Mouse (Mus musculus): ENCODE results near the gene Nxf2.
"Not testable (repeated sequence)": the region's sequence is repeated elsewhere in the genome, so short reads cannot be mapped to it uniquely, and the experiment has no call there.

Gene Nxf2

GRCm38 (mm10) chrX:134964546-134964945, at the start of gene Nxf2:
Gene Nxf2, minus strand, starts transcription at chrX:134964754.
- no peak for DNase-seq (ENCODE audit: low spot score)

DNA sequence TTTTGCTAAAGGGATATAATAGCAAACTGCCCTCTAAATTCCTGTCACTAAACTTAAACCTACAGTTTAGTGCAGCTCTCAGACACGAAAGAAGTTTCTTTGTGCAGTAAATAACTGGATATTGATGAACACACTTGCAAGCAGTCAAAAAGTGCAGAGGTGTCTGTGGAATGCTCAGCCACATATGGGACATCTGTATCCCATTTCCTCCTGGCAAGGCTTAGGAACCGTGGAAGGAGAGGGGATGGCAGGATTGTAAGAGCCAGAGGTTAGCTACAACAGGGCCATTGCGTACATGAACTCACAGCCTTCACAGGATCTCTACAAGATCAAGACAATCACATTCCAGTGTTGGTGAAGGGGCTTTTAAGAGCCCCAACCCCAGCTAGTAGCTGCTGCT, 46.8 kb upstream of the Nxf2 start:
- DNase-seq (ENCODE audit: low spot score): peak; percentile 30

DNA sequence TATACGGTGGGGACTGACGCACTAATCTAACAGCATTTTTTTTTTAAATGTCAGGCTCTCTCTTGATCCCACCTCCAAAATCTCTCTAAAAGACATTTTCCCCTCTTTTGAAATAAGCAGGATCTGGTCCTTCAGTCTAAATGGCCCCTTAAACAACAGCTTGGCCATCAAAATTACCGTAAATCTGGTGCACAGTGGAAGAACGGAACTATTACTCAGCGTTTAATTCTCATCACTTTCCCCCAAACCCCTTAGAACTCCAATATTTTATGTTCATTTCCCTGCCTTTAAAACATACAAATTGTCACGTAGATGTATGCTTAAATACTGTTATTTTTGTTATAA, 44.9 kb upstream of the Nxf2 start:
- DNase-seq (ENCODE audit: low spot score): no peak

GRCm38 (mm10) chrX:135008720-135009470, 44.3 kb upstream of the Nxf2 start, which contains the start of gene Zmat1:
Gene Zmat1, minus strand, starts transcription at chrX:135009209.
- peak; percentile 91 for DNase-seq (ENCODE audit: low spot score)

GRCm38 (mm10) chrX:135008021-135008420, 43.5 kb upstream of the Nxf2 start:
- DNase-seq (ENCODE audit: low spot score): peak; percentile 10

- DNase-seq (ENCODE audit: low spot score): peak; percentile 76
Observed at GRCm38 (mm10) chrX:134963305-134964094, 1.1 kb downstream of the Nxf2 start.

DNA sequence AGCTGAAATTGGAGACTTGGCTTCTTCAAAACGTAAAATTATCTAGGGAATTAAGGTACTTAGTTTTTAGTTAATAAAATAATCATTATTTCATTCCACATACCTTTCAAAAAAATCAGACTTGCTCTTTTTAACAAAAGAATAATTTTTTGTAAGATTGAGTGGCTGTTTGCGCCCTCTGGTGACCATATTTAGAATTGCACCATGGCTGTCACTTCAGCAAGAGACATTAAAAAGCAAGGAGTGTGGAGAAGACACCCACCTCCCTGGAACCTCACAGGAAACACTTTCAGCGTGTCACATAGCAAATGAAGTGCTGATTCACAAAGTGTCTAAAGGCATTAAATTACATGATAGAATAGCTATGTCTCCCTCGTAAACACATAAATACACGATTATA, 34.2 kb downstream of the Nxf2 start:
- peak; percentile 47 for DNase-seq (ENCODE audit: low spot score)

- no peak for DNase-seq (ENCODE audit: low spot score)
Observed at GRCm38 (mm10) chrX:134929927-134930326, 34.6 kb downstream of the Nxf2 start.

DNA sequence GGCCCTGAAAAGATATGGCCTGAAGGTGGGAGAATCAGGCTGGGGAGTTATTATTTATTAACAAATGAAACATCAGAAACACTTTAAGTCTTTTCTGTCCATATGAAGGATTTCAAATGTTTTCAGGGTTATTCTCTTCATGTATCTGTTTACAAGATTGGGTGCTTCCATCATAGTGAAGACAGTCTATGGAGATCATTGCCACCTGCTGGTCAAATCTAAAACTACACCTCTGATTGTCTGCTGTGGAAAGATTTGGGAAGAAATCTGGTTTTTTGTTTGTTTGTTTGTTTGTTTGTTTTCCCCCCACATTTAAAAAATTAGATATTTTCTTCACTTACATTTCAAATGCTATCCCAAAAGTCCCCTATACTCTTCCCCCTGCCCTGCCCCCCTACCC, 39.5 kb downstream of the Nxf2 start:
- peak; percentile 71 for DNase-seq (ENCODE audit: low spot score)

DNA sequence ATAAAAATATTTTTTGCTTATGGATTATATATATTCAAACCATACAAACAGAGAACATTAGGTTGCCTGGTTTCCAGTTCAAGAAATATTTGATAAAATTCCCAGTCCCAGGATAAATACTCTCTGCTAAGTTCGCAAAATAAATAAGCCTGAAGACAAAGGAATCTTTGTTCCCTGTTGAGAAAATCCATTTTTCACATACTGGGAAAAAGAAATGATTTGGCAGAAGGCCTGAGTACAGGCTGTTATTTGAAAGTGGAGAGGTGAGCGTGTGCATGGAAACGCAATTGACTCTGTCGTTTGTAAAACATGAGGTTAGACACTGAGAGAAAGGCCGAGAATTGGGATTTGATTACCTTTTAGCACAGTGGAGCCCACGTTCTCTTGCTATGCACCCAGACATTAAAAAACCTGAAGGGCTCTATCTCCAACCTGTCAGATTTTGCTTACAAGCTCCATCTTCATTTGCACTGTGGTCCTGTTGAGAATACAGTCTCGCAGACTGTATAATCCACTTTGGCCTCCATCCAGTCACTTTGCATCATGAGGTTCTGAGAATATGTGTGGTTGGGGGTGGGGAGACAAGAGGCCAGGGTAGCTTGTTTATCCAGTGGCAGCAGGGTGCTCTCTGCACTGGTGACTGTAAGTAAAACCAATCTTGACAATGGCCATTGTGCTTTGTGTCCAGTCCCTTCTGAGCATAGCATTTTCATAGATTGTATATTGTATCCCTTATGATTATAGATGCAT, 40.7 kb downstream of the Nxf2 start:
- DNase-seq (ENCODE audit: low spot score): no peak

DNA sequence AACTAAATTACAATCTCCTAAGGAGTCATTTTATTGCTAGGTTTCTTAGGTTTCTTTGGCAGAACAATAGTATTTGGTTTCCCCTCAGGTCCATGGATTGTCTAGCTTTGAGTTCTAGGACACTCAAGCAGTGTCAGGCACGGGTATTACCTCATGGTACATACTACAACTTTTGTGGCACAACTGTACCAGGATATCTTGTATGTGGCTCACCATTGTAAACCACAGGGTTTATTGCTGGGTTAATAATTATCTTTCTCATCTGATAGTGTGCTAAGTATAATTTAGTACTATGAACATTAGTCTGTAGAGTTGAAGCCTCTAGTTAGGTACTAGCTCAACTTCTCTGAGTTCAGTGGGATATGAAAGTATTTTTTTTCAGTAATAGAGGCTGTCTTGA, 45.3 kb downstream of the Nxf2 start:
- DNase-seq (ENCODE audit: low spot score): no peak

DNA sequence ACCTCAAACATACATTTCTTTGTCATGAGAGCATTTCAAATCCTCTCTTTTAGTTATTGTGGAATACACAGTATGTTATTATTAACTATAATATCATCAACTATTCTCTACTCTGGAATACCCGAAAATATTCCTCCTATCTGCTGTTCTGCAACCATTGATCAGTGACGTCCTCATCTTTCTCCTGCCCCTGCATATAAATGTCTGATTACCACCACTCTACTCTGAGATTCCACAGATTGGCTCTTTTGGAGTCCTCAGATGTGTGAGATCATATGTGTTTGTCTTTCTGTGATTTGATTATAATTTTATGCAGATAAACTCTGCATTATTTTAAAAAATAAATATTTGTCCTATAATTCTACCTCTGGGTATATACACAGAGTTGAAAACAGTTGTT, 48.8 kb downstream of the Nxf2 start:
- no peak for DNase-seq (ENCODE audit: low spot score)

DNA sequence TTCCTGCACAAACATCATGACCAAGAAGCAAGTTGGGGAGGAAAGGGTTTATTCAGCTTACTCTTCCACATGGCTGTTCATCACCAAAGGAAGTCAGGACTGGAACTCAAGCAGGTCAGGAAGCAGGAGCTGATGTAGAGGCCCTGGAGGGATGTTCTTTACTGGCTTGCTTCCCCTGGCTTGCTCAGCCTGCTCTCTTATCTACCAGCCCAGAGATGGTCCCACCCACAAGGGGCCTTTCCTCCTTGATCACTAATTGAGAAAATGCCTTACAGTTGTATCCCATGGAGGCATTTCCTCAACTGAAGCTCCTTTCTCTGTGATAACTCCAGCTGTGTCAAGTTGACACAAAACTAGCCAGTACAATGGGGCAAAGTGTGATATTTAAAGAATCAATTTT, 49.2 kb downstream of the Nxf2 start:
- not testable (repeated sequence) for DNase-seq (ENCODE audit: low spot score)

DNA sequence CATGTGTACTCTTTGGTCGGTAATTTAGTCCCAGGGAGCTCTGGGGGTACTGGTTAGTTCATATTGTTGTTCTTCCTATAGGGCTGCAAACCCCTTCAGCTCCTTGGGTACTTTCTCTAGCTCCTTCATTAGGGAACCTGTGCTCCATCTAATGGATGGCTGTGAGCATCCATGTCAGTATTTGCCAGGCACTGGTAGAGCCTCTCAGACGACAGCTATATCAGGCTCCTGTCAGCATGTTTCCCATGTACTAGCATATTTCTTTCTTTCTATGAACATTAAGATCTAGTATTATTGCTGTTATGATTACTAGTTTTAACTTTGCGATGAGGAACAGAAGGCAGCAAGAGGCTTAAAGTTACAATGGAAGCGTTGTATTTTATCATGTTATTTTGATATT, 49.7 kb downstream of the Nxf2 start:
- no peak for DNase-seq (ENCODE audit: low spot score)

GRCm38 (mm10) chrX:134913234-134913936, 51.2 kb downstream of the Nxf2 start:
- peak; percentile 65 for DNase-seq (ENCODE audit: low spot score)

- no peak for DNase-seq (ENCODE audit: low spot score)
Observed at GRCm38 (mm10) chrX:134912805-134913204, 51.7 kb downstream of the Nxf2 start.

DNA sequence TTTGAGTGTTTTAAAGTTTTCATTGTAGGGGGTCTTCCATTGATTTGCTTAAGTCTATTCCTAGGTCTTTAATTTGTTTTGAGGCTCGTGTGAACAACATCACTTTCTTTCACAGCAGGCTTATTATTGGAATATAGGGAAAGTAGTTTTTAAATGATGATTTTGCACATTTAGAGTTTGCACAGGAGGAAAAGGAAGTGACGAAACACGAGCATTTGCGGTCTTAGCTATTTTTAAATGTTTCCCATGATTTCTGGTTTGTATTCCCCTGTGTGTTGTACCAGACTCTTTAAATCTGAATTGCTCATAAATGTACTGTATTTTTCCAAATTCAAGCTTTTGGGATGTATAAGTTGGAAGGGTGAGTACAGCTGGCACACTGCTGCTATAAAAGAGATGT, 54.2 kb downstream of the Nxf2 start:
- no peak for DNase-seq (ENCODE audit: low spot score)
